Mouse (Mus musculus) right cerebral cortex, postnatal 36 days (tissue): ENCODE results near the gene Hif3a.

ENCODE experiments used
- DNase-seq, 2 experiments: peaks; one replicate each; pipeline ENCODE4 v3.0.0; 2022; ENCODE audit warnings: low spot score in 2 of 2, mixed read lengths in 1 of 2

The Hif3a gene

GRCm38 (mm10) chr7:17056601-17057523, 5.4 kb downstream of the Hif3a start:
- no peak for DNase-seq

GRCm38 (mm10) chr7:17056081-17056581, 6.1 kb downstream of the Hif3a start:
- DNase-seq = peak; percentile 91 to 92

- no peak for DNase-seq
Observed at GRCm38 (mm10) chr7:17055287-17055946, 6.8 kb downstream of the Hif3a start.

GRCm38 (mm10) chr7:17054325-17054989, 7.8 kb downstream of the Hif3a start:
- no peak for DNase-seq

- peak in 1 of 2 experiments; percentile 63 for DNase-seq
Observed at GRCm38 (mm10) chr7:17050933-17051594, 11.2 kb downstream of the Hif3a start.

GRCm38 (mm10) chr7:17050491-17050890, 11.7 kb downstream of the Hif3a start:
- DNase-seq = no peak

GRCm38 (mm10) chr7:17048431-17049190, 13.6 kb downstream of the Hif3a start:
- no peak for DNase-seq

GRCm38 (mm10) chr7:17047041-17047682, 15.1 kb downstream of the Hif3a start:
- no peak for DNase-seq

- peak in 1 of 2 experiments; percentile 54 for DNase-seq
Observed at GRCm38 (mm10) chr7:17045743-17046142, 16.5 kb downstream of the Hif3a start.

GRCm38 (mm10) chr7:17039373-17039772, 22.9 kb downstream of the Hif3a start:
- DNase-seq = no peak

GRCm38 (mm10) chr7:17038018-17038695, 24.1 kb downstream of the Hif3a start:
- DNase-seq = no peak

GRCm38 (mm10) chr7:17030239-17030638, 32.0 kb downstream of the Hif3a start:
- no peak for DNase-seq

GRCm38 (mm10) chr7:17028923-17029322, 33.3 kb downstream of the Hif3a start:
- DNase-seq = no peak

- peak; percentile 83 for DNase-seq
Observed at GRCm38 (mm10) chr7:17027588-17028343, 34.5 kb downstream of the Hif3a start, which contains the start of gene Ppp5c. Ppp5c (minus strand) TSS chr7:17027924.

- DNase-seq = peak in 1 of 2 experiments; percentile 70
Observed at GRCm38 (mm10) chr7:17026710-17027587, 35.3 kb downstream of the Hif3a start.

GRCm38 (mm10) chr7:17025896-17026622, 36.2 kb downstream of the Hif3a start:
- DNase-seq = no peak

- no peak for DNase-seq
Observed at GRCm38 (mm10) chr7:17025505-17025894, 36.7 kb downstream of the Hif3a start.
